Mouse (Mus musculus): ENCODE measurements at regions not wholly inside any gene's neighbourhood (a gene's known extent, or its start where the extent isn't known, plus 50 kb on each side); places are given as distances from the start of the nearest gene placed in this dataset.
A peak's percentile ranks its signal among the peaks of the same experiment; 100 is the strongest.
"Not testable (repeated sequence)": the region's sequence is repeated elsewhere in the genome, so short reads cannot be mapped to it uniquely, and the experiment has no call there.

GRCm38 (mm10) chr8:5440404-5440803 lies 335.3 kb upstream of the Slc10a2 start:
- not testable (repeated sequence) for H3K9ac ChIP-seq (ENCODE audit: low read depth, low read length); H3K4me2 ChIP-seq (ENCODE audit: low read depth, low read length); ATAC-seq (ENCODE audit: low read depth); DNase-seq (ENCODE audit: low spot score); H3K4me3 ChIP-seq (ENCODE audit: low read depth, low read length); H3K27me3 ChIP-seq (replicated peaks; ENCODE audit: control insufficient read depth, insufficient read depth, low read length); H3K4me1 ChIP-seq (ENCODE audit: control insufficient read depth, insufficient read depth, low read length); H3K36me3 ChIP-seq (ENCODE audit: control insufficient read depth, insufficient read depth, low read length); H3K27ac ChIP-seq (replicated peaks; ENCODE audit: low read depth, low read length)
- WGBS, result 77% methylated on average over 3 of the region's 3 CpGs
- peaks cover 13% of the 10 kb centered on the region; the same call in 1 of the 2 replicates for H3K9me3 ChIP-seq (ENCODE audit: control insufficient read depth, low read length)

- DNase-seq (ENCODE audit: low spot score) (peak; percentile 67), ATAC-seq (ENCODE audit: low read depth) (peak; percentile 90)
- no peak overlapping the region for H3K4me3 ChIP-seq (ENCODE audit: low read depth, low read length)
- no peaks in the 10 kb centered on the region for H3K4me1 ChIP-seq (ENCODE audit: control insufficient read depth, insufficient read depth, low read length)
- no peak overlapping the region for H3K9ac ChIP-seq (ENCODE audit: low read depth, low read length)
- H3K4me2 ChIP-seq (ENCODE audit: low read depth, low read length), result no peak overlapping the region
- H3K27ac ChIP-seq (replicated peaks; ENCODE audit: low read depth, low read length), result no peak overlapping the region
- WGBS, result 39% methylated on average over 2 of the region's 2 CpGs
- no peaks in the 10 kb centered on the region for H3K27me3 ChIP-seq (replicated peaks; ENCODE audit: control insufficient read depth, insufficient read depth, low read length)
- H3K36me3 ChIP-seq (ENCODE audit: control insufficient read depth, insufficient read depth, low read length), result no peaks in the 10 kb centered on the region
- peaks cover 12% of the 10 kb centered on the region; the same call in 1 of the 2 replicates for H3K9me3 ChIP-seq (ENCODE audit: control insufficient read depth, low read length)
These were observed 333.9 kb upstream of the Slc10a2 start for GRCm38 (mm10) chr8:5439054-5439453.

DNA sequence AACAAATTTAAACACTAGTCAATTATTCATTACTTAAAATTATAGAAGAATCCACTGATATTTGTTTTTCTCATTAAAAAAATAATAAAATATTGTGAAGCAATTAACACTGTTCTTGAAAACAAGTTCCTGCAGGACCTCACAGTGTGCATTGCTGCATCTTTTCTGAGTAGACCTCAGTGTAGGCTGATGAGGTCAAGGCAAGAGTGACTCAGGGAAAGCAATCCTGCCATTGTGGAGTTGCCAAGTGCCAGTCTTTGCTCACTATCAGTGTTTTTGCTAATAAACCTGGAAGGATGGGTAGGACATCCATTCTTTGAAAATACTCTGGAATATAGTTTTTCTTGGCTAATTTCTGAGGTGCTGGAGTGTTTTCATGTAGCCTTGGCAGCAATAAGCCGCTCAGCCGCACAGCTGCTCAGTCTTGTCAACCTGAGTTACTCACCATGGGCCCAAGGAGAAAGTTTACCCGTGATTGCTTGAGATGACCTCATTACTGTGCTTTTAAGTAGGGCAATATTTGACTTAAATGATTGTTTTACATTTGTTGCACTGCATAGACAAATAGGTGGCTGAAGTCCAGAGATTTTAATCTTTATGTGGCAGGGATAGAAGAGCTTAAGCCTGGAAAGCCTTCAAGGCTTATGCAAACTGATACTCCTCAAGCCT lies 323.3 kb upstream of the Slc10a2 start:
- no peaks in the 10 kb centered on the region for H3K36me3 ChIP-seq (ENCODE audit: control insufficient read depth, insufficient read depth, low read length)
- ATAC-seq (ENCODE audit: low read depth), result peak; percentile 86
- no peak overlapping the region for H3K4me2 ChIP-seq (ENCODE audit: low read depth, low read length)
- H3K27ac ChIP-seq (replicated peaks; ENCODE audit: low read depth, low read length), result no peak overlapping the region
- WGBS, result 29% methylated on average over 3 of the region's 3 CpGs
- no peak overlapping the region for H3K9ac ChIP-seq (ENCODE audit: low read depth, low read length)
- no peak overlapping the region for H3K4me3 ChIP-seq (ENCODE audit: low read depth, low read length)
- no peaks in the 10 kb centered on the region for H3K27me3 ChIP-seq (replicated peaks; ENCODE audit: control insufficient read depth, insufficient read depth, low read length)
- H3K9me3 ChIP-seq (ENCODE audit: control insufficient read depth, low read length), result no peaks in the 10 kb centered on the region
- DNase-seq (ENCODE audit: low spot score), result peak; percentile 77
- H3K4me1 ChIP-seq (ENCODE audit: control insufficient read depth, insufficient read depth, low read length), result peaks cover 3% of the 10 kb centered on the region; the same call in 1 of the 2 replicates

- not testable (repeated sequence) for H3K9me3 ChIP-seq (ENCODE audit: control insufficient read depth, low read length); DNase-seq (ENCODE audit: low spot score); H3K36me3 ChIP-seq (ENCODE audit: control insufficient read depth, insufficient read depth, low read length); H3K4me1 ChIP-seq (ENCODE audit: control insufficient read depth, insufficient read depth, low read length); H3K27ac ChIP-seq (replicated peaks; ENCODE audit: low read depth, low read length); H3K9ac ChIP-seq (ENCODE audit: low read depth, low read length); H3K4me3 ChIP-seq (ENCODE audit: low read depth, low read length); ATAC-seq (ENCODE audit: low read depth); H3K27me3 ChIP-seq (replicated peaks; ENCODE audit: control insufficient read depth, insufficient read depth, low read length); H3K4me2 ChIP-seq (ENCODE audit: low read depth, low read length)
- 43% methylated on average over 2 of the region's 2 CpGs for WGBS
These were observed 311.7 kb upstream of the Slc10a2 start for GRCm38 (mm10) chr8:5416841-5417240.

DNA sequence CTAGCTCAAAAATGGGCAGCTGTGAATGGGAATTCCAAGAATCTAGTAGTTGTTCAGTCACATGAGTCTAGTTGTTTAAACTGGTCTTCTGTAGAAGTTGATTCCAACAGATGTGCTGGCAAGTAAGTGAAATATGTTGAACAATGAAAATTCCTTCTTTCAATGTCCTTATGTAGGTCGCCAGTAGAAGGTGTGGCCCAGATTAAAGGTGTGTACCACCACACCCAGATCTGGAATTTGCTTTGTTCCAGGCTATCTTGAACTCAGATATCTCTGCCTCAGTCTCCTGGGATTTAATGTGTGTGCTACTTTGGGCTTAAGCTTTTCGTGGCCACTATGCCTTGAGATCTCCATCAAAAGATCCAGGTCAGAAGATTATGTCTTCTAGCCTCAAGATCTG lies 279.7 kb upstream of the Slc10a2 start:
- DNase-seq (ENCODE audit: low spot score), result no peak
- H3K36me3 ChIP-seq (ENCODE audit: control insufficient read depth, insufficient read depth, low read length), result no peaks in the 10 kb centered on the region
- no peak overlapping the region for H3K9ac ChIP-seq (ENCODE audit: low read depth, low read length)
- no peaks in the 10 kb centered on the region for H3K9me3 ChIP-seq (ENCODE audit: control insufficient read depth, low read length)
- no peak overlapping the region for H3K27ac ChIP-seq (replicated peaks; ENCODE audit: low read depth, low read length)
- H3K27me3 ChIP-seq (replicated peaks; ENCODE audit: control insufficient read depth, insufficient read depth, low read length), result no peaks in the 10 kb centered on the region
- H3K4me1 ChIP-seq (ENCODE audit: control insufficient read depth, insufficient read depth, low read length), result no peaks in the 10 kb centered on the region
- no peak overlapping the region for H3K4me3 ChIP-seq (ENCODE audit: low read depth, low read length)
- WGBS, result 73% methylated on average over 2 of the region's 2 CpGs
- H3K4me2 ChIP-seq (ENCODE audit: low read depth, low read length), result no peak overlapping the region
- no peak for ATAC-seq (ENCODE audit: low read depth)

DNA sequence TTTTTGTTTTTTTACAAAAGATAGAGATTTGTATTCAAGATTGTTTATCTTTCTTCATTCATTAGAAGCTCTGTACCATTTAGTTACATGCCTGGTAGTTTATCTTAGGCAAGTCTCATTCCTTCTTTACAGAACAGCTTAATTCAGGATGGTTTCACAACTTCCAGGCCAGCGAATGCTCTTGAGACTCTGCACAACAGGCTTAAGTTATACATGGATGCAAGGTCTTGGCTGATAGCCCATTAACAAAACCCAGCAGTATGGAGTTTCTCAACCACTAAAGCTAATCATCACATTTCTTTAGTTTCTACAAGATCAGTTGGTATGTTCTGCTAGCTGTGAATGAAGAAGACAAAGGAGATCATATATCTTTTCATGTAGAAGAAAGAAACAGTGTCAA lies 272.9 kb upstream of the Slc10a2 start:
- Histone ChIP-seq H3K9me3 (ENCODE audit: control insufficient read depth, low read length) (no peaks in the 10 kb centered on the region), H3K27me3 (replicated peaks; ENCODE audit: control insufficient read depth, insufficient read depth, low read length) (no peaks in the 10 kb centered on the region), H3K4me2 (ENCODE audit: low read depth, low read length) (no peak overlapping the region), H3K4me1 (ENCODE audit: control insufficient read depth, insufficient read depth, low read length) (no peaks in the 10 kb centered on the region), H3K4me3 (ENCODE audit: low read depth, low read length) (no peak overlapping the region), H3K9ac (ENCODE audit: low read depth, low read length) (no peak overlapping the region), H3K36me3 (ENCODE audit: control insufficient read depth, insufficient read depth, low read length) (no peaks in the 10 kb centered on the region), H3K27ac (replicated peaks; ENCODE audit: low read depth, low read length) (no peak overlapping the region)
- ATAC-seq (ENCODE audit: low read depth) (no peak), DNase-seq (ENCODE audit: low spot score) (peak; percentile 26)
- WGBS, result 83% methylated on average over 1 of the region's 1 CpGs

DNA sequence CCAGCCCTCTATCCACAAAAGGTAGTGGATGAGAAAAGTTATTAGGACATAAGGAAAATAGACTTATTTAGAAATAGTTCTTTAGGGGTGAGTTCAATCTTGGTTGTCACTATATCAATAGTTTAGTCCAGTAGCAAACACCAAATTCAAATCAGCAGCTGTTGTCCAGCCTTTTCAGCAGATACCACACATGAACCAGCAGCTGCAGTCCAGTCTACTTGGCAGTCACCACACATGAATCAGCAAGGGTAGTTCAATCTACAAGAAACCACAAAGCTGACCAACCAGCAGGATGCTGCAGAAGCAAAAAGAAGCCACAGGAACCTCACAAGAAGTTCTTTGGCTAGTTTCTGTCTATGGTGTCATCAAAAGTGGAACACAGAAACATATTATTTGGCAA lies 234.8 kb upstream of the Slc10a2 start:
- Histone ChIP-seq H3K9ac (ENCODE audit: low read depth, low read length) (no peak overlapping the region), H3K4me3 (ENCODE audit: low read depth, low read length) (no peak overlapping the region), H3K4me1 (ENCODE audit: control insufficient read depth, insufficient read depth, low read length) (no peaks in the 10 kb centered on the region), H3K27ac (replicated peaks; ENCODE audit: low read depth, low read length) (no peak overlapping the region), H3K9me3 (ENCODE audit: control insufficient read depth, low read length) (no peaks in the 10 kb centered on the region), H3K4me2 (ENCODE audit: low read depth, low read length) (no peak overlapping the region), H3K27me3 (replicated peaks; ENCODE audit: control insufficient read depth, insufficient read depth, low read length) (no peaks in the 10 kb centered on the region), H3K36me3 (ENCODE audit: control insufficient read depth, insufficient read depth, low read length) (no peaks in the 10 kb centered on the region)
- ATAC-seq (ENCODE audit: low read depth), result no peak
- peak; percentile 7 for DNase-seq (ENCODE audit: low spot score)

- 84% methylated on average over 1 of the region's 1 CpGs for WGBS
- no peak overlapping the region for H3K9ac ChIP-seq (ENCODE audit: low read depth, low read length)
- H3K4me2 ChIP-seq (ENCODE audit: low read depth, low read length), result no peak overlapping the region
- DNase-seq (ENCODE audit: low spot score) (no peak), ATAC-seq (ENCODE audit: low read depth) (no peak)
- no peaks in the 10 kb centered on the region for H3K4me1 ChIP-seq (ENCODE audit: control insufficient read depth, insufficient read depth, low read length)
- no peaks in the 10 kb centered on the region for H3K9me3 ChIP-seq (ENCODE audit: control insufficient read depth, low read length)
- H3K36me3 ChIP-seq (ENCODE audit: control insufficient read depth, insufficient read depth, low read length), result no peaks in the 10 kb centered on the region
- H3K27me3 ChIP-seq (replicated peaks; ENCODE audit: control insufficient read depth, insufficient read depth, low read length), result no peaks in the 10 kb centered on the region
- no peak overlapping the region for H3K27ac ChIP-seq (replicated peaks; ENCODE audit: low read depth, low read length)
- no peak overlapping the region for H3K4me3 ChIP-seq (ENCODE audit: low read depth, low read length)
These were observed 209.4 kb upstream of the Slc10a2 start for GRCm38 (mm10) chr8:5314594-5314993.

GRCm38 (mm10) chr8:5299982-5300381 lies 194.8 kb upstream of the Slc10a2 start:
- no peak overlapping the region for H3K4me2 ChIP-seq (ENCODE audit: low read depth, low read length)
- H3K4me1 ChIP-seq (ENCODE audit: control insufficient read depth, insufficient read depth, low read length), result no peaks in the 10 kb centered on the region
- H3K36me3 ChIP-seq (ENCODE audit: control insufficient read depth, insufficient read depth, low read length), result no peaks in the 10 kb centered on the region
- DNase-seq (ENCODE audit: low spot score), result no peak
- no peaks in the 10 kb centered on the region for H3K9me3 ChIP-seq (ENCODE audit: control insufficient read depth, low read length)
- no peak overlapping the region for H3K4me3 ChIP-seq (ENCODE audit: low read depth, low read length)
- ATAC-seq (ENCODE audit: low read depth), result no peak
- no peak overlapping the region for H3K9ac ChIP-seq (ENCODE audit: low read depth, low read length)
- H3K27ac ChIP-seq (replicated peaks; ENCODE audit: low read depth, low read length), result no peak overlapping the region
- no peaks in the 10 kb centered on the region for H3K27me3 ChIP-seq (replicated peaks; ENCODE audit: control insufficient read depth, insufficient read depth, low read length)

All from embryonic facial prominence, embryonic 14.5 days (tissue).